Mouse (Mus musculus) cerebellum, adult 2 months (tissue): ENCODE data around the gene Guca2b.

Experiments
- CTCF ChIP-seq: fragments of 200-500 bp; IDR thresholded peaks from 2 replicates; pipeline ENCODE4 v1.5.1; 2011; ENCODE audit warnings: low read depth, mild to moderate bottlenecking, control low read depth, low read length, moderate library complexity, borderline replicate concordance; ENCODE audit not compliant: insufficient read depth
- POLR2A ChIP-seq: fragments of 200-500 bp; IDR thresholded peaks from 2 replicates; pipeline ENCODE4 v1.6.1; 2011; ENCODE audit warnings: low read length, control low read depth, borderline replicate concordance; ENCODE audit not compliant: insufficient read depth

DNA sequence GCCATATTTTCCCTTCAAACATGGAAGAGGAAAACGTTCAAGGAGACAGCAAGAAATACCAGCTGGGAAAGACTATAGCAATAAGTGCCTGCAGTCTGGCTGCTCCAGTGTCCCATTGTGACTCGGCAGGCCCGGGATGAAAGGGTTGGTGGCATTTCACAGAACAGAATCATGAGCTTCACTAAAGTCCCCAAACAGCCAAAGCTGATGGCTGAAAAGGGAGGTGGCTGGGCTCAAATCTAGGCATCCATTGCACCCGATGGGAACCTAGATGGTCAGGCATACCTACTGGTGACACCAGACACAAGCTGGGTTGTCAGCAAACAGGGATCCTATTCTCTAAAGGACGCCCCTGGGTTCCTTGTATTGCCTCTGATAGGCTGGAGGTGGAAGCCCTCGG lies 20.8 kb downstream of the Guca2b start:
- TF ChIP-seq CTCF (no peak), POLR2A (no peak)
